Mouse (Mus musculus) T-helper 1 cell (primary cell): ENCODE results near the gene Nnat.

ENCODE experiments used
- in situ Hi-C: fragments of 300-600 bp; cut with MboI, MseI; formaldehyde crosslinking; loops from one replicate; pipeline ENCODE4 v1.15.1; 2025; ENCODE audit warnings: high pct_unique_total_duplicates

Nnat gene

DNA sequence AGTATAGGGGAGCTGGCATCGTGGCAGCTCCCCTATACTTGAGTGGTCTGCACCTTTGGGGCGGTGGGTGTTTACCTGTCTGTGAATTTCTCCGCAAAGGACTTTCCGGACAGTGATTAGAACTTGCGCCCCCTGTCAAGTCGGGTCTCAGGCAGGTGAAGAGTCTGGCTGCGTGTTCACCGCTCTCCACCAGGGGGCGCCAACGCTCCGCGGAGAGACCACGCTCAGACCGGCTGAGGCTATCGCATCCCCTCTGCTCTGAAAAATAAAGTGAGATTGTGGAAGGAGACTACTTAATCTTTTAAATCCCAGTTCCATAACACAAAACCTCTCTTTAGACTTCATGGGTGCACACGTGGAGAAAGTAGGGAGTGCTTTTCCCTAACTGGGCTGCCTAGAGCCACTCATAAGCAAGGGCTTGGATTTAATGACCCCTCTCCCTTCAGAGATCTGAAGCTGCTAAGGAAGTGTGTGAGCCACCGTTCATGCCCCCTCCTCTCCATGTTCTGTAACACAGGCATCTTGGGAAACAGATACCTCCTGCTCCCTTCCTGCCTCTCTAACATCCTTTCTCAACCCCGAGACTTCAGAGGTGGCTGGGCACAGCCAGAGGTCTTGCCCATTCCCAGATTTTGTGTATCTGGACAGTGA is 45.3 kb downstream of the Nnat start:
- in situ Hi-C loops: loop anchor here (5.0 kb wide), 1 partner anchor 597 kb away; no protein-coding TSS in a partner anchor

- in situ Hi-C loops: loop anchor here (5.0 kb wide), 1 partner anchor 595 kb away; no protein-coding TSS in a partner anchor
These were observed 47.8 kb downstream of the Nnat start for GRCm38 (mm10) chr2:157607542-157608236.

GRCm38 (mm10) chr2:157611735-157612134 is 51.9 kb downstream of the Nnat start:
- in situ Hi-C loops: no loop called here
